Mouse (Mus musculus): ENCODE data around the gene Grm4.

Grm4 gene

GRCm38 (mm10) chr17:27511865-27512618 lies 9.2 kb downstream of the Grm4 start:
- peak; percentile 79 to 89 for DNase-seq

- DNase-seq = no peak
Observed at GRCm38 (mm10) chr17:27511125-27511735, 10.0 kb downstream of the Grm4 start.

- peak in 1 of 2 experiments; percentile 54 for DNase-seq
Observed at GRCm38 (mm10) chr17:27510258-27511124, 10.7 kb downstream of the Grm4 start.

DNA sequence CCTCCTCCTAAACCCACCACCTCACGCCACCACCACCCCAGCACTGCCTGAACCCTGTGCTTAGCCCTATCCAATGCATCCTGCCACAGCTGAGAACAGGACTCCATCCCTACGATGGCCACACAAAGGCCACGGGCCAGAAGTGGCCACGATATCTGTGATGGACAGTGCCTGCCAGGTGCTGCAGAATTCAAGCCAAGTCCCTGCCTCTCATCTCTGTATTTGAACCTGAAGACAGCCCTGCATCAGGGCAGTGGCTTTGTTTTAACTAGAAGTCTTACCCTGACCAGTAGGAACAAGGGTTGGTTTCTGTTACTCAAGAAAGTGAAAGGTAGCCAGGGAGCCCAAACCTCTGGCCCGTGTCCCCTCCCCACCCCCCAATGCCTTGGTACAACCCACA lies 12.1 kb downstream of the Grm4 start:
- DNase-seq = peak in 1 of 2 experiments; percentile 54

- DNase-seq = peak in 1 of 2 experiments; percentile 42
Observed at GRCm38 (mm10) chr17:27508513-27508912, 12.7 kb downstream of the Grm4 start.

- DNase-seq = peak in 1 of 2 experiments; percentile 52
Observed at GRCm38 (mm10) chr17:27508002-27508401, 13.2 kb downstream of the Grm4 start.

DNA sequence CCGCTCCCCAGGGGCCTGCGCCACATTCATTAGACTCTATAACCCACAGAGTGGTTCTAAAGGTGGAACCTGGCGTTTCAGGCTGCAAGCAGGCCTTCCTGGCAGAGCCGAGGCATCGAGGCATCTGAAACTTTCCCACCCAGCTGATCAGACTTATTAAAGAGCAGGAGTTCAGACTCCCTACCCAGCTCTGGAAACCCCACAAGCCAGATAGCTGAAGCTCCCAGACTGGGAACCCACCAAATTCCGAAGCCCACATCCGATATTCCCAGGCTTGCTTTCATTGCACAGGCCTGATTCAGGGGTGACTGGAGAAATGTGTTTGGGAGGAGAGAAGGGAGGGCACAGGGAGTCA lies 13.6 kb downstream of the Grm4 start:
- peak in 1 of 2 experiments; percentile 44 for DNase-seq

DNA sequence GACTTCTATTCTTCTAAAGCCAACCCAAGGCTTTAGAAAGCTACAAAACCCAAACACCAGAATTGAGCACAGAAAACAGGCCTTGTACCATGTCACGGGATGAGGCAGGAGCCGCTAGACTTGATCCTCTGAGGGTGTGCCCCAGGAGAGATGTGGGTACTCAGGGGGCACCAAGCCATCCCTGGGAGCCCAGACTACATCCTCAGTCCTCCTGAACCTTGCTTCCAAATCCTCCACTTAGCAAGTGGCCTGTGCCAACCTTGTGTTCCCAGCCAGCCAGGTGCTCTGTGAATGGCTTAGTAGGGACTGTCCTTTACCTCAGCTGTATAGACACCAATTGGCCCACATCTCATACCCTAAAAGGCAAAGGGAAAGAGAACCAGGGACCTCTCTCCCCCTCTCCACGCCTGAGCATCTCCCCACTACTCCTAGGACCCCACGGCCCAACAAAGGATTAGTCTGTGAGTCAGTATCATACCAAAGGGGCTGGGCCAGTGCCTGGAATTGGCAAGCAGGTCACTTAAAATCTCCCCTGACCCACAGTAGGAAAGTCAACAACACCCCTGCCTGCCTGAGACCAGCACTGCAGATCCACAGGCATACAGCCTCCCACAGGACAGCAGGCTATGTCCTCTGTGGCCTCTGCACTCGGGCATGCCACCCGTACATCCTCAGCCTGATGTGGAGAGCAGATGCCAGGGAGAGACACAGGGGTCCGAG lies 14.2 kb downstream of the Grm4 start:
- peak in 1 of 2 experiments; percentile 41 for DNase-seq

DNA sequence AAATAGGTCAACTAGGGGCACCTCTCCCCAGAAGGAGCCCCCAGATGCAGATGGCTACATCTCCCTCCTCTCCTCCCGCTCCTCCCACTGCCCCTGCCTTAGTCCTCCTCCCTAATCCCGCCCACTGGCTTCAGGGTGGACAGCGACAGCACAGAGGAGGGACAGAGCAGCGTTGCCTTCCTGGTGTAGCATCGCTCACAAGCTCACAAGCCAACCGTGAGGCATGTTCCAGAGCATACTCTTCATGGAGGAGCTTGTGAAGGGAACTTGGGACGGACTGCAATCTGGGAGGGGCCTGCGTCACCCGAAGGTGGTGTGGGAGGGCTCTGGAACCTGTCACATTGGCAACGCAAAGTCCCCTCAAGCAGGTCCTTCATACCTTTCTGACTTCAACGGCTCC lies 14.8 kb downstream of the Grm4 start:
- peak; percentile 67 to 71 for DNase-seq

DNA sequence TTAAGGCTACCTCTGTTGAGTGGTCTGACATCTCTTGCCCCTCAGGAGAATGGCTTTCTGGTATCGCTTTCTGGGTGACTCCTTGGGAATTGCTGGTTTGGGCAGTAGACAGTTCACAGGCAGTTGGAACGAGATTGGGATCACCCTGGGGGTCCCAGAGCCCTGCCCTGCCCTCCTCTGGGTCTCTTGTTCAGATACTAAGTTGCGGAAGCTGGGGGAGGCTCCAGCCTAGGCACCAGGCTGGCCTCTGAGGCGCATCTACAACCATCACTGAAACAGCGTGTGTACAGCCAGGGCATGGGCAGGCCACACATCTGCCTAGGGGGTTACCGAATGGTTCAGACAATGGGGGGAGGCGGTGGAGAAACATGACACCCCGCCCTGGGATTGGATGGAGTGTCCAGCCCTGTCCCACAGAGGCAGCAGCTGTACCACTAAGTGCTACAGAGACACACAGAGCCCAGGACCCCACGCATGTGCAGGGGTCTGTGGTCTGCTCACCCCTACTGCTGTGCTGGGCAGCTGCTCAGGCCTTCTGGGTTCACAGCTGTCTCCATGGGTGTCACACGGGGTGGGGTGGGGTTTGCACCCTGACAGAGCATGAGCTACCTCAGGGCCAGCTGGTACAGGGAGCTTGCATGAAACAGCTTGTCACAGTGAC lies 15.9 kb downstream of the Grm4 start:
- DNase-seq = peak in 1 of 2 experiments; percentile 41

DNA sequence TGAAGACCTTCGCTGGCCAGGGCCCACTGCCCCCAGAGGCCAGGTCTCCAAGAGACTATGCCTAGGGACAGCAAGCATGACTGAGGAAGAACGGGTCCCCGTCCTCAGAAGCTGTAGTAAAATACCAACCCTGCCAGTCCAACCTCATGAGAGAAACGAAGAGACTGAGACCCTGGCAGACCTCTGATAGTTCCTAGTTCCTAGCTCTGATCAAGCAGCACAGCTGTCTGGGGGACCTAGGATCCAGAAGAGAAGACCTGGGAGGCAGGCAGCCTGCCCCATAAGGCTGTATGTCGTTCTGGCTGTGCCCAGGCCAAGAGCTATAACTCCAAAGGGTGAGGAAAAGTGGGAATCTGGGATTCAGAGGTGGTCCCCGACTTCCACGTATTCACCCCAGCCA lies 17.3 kb downstream of the Grm4 start:
- peak in 1 of 2 experiments; percentile 49 for DNase-seq

DNA sequence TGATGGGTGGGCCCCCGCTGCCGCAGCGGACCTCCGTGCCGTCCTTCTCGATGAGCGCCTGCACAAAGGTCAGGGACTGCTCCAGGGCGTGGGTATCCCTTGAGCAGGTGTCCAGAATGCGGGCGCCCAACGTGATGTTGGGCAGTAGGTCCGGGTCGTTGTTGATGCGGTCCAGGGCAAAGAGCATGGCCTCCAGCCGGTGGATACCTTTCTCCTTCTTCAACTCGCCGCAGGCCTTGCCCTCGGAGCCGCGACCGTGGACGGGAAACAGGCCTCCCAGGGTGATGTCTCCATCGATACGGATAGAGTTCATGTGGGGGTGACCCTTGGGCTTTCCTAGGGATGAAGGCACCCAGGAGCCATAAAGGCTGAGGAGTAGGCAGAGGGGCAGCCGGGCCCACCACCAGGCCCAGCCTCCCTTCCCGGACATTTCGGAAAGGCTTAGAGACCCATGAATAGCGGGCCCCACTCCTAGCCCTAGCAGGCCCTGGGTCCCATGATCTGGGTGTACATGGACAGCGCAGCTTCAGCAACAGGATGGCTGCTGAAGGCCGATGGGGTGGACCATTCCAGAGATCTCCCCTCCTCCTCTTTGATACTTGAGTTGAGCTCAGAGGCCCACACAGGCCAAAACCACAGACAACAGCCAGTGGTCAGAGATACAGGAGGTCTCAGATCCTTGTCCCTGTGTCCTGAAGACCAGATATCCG lies 18.3 kb downstream of the Grm4 start:
- DNase-seq = peak in 1 of 2 experiments; percentile 44

GRCm38 (mm10) chr17:27502288-27502687 lies 18.9 kb downstream of the Grm4 start:
- peak in 1 of 2 experiments; percentile 41 for DNase-seq

GRCm38 (mm10) chr17:27501331-27502251 lies 19.6 kb downstream of the Grm4 start:
- DNase-seq = peak; percentile 61 to 70

GRCm38 (mm10) chr17:27500811-27501210 lies 20.4 kb downstream of the Grm4 start:
- DNase-seq = peak in 1 of 2 experiments; percentile 52

GRCm38 (mm10) chr17:27499080-27499479 lies 22.1 kb downstream of the Grm4 start:
- peak; percentile 95 to 96 for DNase-seq

GRCm38 (mm10) chr17:27497798-27498197 lies 23.4 kb downstream of the Grm4 start:
- no peak for DNase-seq

DNA sequence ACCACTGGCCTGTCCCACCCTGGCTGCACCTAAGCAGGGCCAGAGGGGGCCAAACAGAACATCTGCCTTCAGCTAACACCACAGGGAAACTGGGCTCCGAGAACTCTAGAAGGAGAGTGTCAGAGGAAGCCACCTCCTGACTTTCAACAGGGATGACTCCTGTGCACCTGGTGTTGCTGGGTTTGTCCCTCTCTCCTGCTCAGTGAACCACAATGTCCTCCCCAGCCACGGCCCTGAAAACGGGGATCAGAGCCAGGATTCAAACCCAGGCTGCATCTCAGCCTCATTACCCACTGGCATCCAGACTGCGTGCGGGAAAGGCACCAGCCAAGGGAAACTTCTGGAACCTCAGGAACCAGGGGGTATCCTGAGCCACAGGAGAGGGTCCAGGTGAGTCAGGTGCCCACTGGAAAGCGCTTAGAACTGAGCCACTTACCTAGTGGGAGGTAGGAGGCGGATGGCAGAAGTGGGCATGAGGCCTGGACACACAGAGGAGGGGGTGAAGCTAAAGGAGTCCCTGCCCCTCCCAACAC lies 26.1 kb downstream of the Grm4 start:
- DNase-seq = peak in 1 of 2 experiments; percentile 27

GRCm38 (mm10) chr17:27493969-27494368 lies 27.2 kb downstream of the Grm4 start:
- DNase-seq = peak in 1 of 2 experiments; percentile 25

- DNase-seq = no peak
Observed at GRCm38 (mm10) chr17:27493389-27493788, 27.8 kb downstream of the Grm4 start.

Data from cerebellum, postnatal 36 days (tissue).